Mouse (Mus musculus): Measurements from ENCODE around the gene Parvg.

DNA sequence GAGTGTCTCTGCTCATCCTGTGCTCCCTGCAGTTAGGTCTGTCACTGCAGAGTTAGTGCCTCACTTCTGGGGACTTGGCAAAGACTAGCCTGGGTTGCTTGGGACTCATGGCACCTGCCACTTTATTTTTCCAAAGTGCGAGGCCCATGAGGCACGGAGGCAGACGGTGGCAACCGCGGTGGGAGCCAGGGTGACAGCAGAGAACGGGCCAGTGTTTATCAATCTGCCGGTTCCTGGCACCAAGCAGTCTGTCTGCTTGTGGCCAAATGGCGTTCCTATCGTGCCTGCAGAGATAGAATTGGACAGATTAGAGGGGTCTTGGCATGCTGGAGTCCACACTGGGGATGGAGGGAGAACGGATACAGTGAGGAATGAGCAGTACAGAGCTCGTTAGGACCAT lies 13.6 kb upstream of the Parvg start:
- TF ChIP-seq POLR2A (IDR thresholded peaks at IDR 0.05; ENCODE audit: insufficient read depth, low read depth, low read length) (no peak), CTCF (IDR thresholded peaks at IDR 0.05; ENCODE audit: insufficient read depth, low read depth, low read length) (no peak)
